Mouse (Mus musculus): ENCODE data around the gene Ksr2. TPM values are rescaled to one million over a fixed set of nuclear protein-coding genes. Genes with fewer than 3 reads are reported as not detected.

Gene Ksr2
- total RNA-seq, 1 experiment from 2014 or later: 0.25 TPM

- no peak for ATAC-seq (replicated peaks in 1 of 2; ENCODE audit: insufficient read depth in 1 of 2, low FRiP score in 2 of 2, low TSS enrichment in 1 of 2, low read depth in 1 of 2, poor library complexity in 2 of 2, severe bottlenecking in 2 of 2)
Measured at GRCm38 (mm10) chr5:117682226-117682625, 268.4 kb downstream of the Ksr2 start.

- ATAC-seq (replicated peaks in 1 of 2; ENCODE audit: insufficient read depth in 1 of 2, low FRiP score in 2 of 2, low TSS enrichment in 1 of 2, low read depth in 1 of 2, poor library complexity in 2 of 2, severe bottlenecking in 2 of 2): no peak
Measured at GRCm38 (mm10) chr5:117684491-117684890, 270.7 kb downstream of the Ksr2 start.

- ATAC-seq (replicated peaks in 1 of 2; ENCODE audit: insufficient read depth in 1 of 2, low FRiP score in 2 of 2, low TSS enrichment in 1 of 2, low read depth in 1 of 2, poor library complexity in 2 of 2, severe bottlenecking in 2 of 2): no peak
Measured at GRCm38 (mm10) chr5:117687770-117688352, 274.1 kb downstream of the Ksr2 start.

- no peak for ATAC-seq (replicated peaks in 1 of 2; ENCODE audit: insufficient read depth in 1 of 2, low FRiP score in 2 of 2, low TSS enrichment in 1 of 2, low read depth in 1 of 2, poor library complexity in 2 of 2, severe bottlenecking in 2 of 2)
Measured at GRCm38 (mm10) chr5:117688738-117689137, 274.9 kb downstream of the Ksr2 start.

- no peak for ATAC-seq (replicated peaks in 1 of 2; ENCODE audit: insufficient read depth in 1 of 2, low FRiP score in 2 of 2, low TSS enrichment in 1 of 2, low read depth in 1 of 2, poor library complexity in 2 of 2, severe bottlenecking in 2 of 2)
Measured at GRCm38 (mm10) chr5:117689840-117690239, 276.0 kb downstream of the Ksr2 start.

GRCm38 (mm10) chr5:117691271-117691670 lies 277.5 kb downstream of the Ksr2 start:
- no peak for ATAC-seq (replicated peaks in 1 of 2; ENCODE audit: insufficient read depth in 1 of 2, low FRiP score in 2 of 2, low TSS enrichment in 1 of 2, low read depth in 1 of 2, poor library complexity in 2 of 2, severe bottlenecking in 2 of 2)

- ATAC-seq (replicated peaks in 1 of 2; ENCODE audit: insufficient read depth in 1 of 2, low FRiP score in 2 of 2, low TSS enrichment in 1 of 2, low read depth in 1 of 2, poor library complexity in 2 of 2, severe bottlenecking in 2 of 2): no peak
Measured at GRCm38 (mm10) chr5:117693557-117693956, 279.8 kb downstream of the Ksr2 start.

GRCm38 (mm10) chr5:117694632-117695031 lies 280.8 kb downstream of the Ksr2 start:
- no peak for ATAC-seq (replicated peaks in 1 of 2; ENCODE audit: insufficient read depth in 1 of 2, low FRiP score in 2 of 2, low TSS enrichment in 1 of 2, low read depth in 1 of 2, poor library complexity in 2 of 2, severe bottlenecking in 2 of 2)

GRCm38 (mm10) chr5:117696366-117696765 lies 282.6 kb downstream of the Ksr2 start:
- no peak for ATAC-seq (replicated peaks in 1 of 2; ENCODE audit: insufficient read depth in 1 of 2, low FRiP score in 2 of 2, low TSS enrichment in 1 of 2, low read depth in 1 of 2, poor library complexity in 2 of 2, severe bottlenecking in 2 of 2)

GRCm38 (mm10) chr5:117697589-117697988 lies 283.8 kb downstream of the Ksr2 start:
- ATAC-seq (replicated peaks in 1 of 2; ENCODE audit: insufficient read depth in 1 of 2, low FRiP score in 2 of 2, low TSS enrichment in 1 of 2, low read depth in 1 of 2, poor library complexity in 2 of 2, severe bottlenecking in 2 of 2): no peak

- ATAC-seq (replicated peaks in 1 of 2; ENCODE audit: insufficient read depth in 1 of 2, low FRiP score in 2 of 2, low TSS enrichment in 1 of 2, low read depth in 1 of 2, poor library complexity in 2 of 2, severe bottlenecking in 2 of 2): no peak
Measured at GRCm38 (mm10) chr5:117704371-117704770, 290.6 kb downstream of the Ksr2 start.

GRCm38 (mm10) chr5:117706633-117707032 lies 292.8 kb downstream of the Ksr2 start:
- ATAC-seq (replicated peaks in 1 of 2; ENCODE audit: insufficient read depth in 1 of 2, low FRiP score in 2 of 2, low TSS enrichment in 1 of 2, low read depth in 1 of 2, poor library complexity in 2 of 2, severe bottlenecking in 2 of 2): no peak

GRCm38 (mm10) chr5:117709306-117709705 lies 295.5 kb downstream of the Ksr2 start:
- ATAC-seq (replicated peaks in 1 of 2; ENCODE audit: insufficient read depth in 1 of 2, low FRiP score in 2 of 2, low TSS enrichment in 1 of 2, low read depth in 1 of 2, poor library complexity in 2 of 2, severe bottlenecking in 2 of 2): no peak

- ATAC-seq (replicated peaks in 1 of 2; ENCODE audit: insufficient read depth in 1 of 2, low FRiP score in 2 of 2, low TSS enrichment in 1 of 2, low read depth in 1 of 2, poor library complexity in 2 of 2, severe bottlenecking in 2 of 2): no peak
Measured at GRCm38 (mm10) chr5:117711636-117712035, 297.8 kb downstream of the Ksr2 start.

GRCm38 (mm10) chr5:117712207-117712606 lies 298.4 kb downstream of the Ksr2 start:
- ATAC-seq (replicated peaks in 1 of 2; ENCODE audit: insufficient read depth in 1 of 2, low FRiP score in 2 of 2, low TSS enrichment in 1 of 2, low read depth in 1 of 2, poor library complexity in 2 of 2, severe bottlenecking in 2 of 2): no peak

- no peak for ATAC-seq (replicated peaks in 1 of 2; ENCODE audit: insufficient read depth in 1 of 2, low FRiP score in 2 of 2, low TSS enrichment in 1 of 2, low read depth in 1 of 2, poor library complexity in 2 of 2, severe bottlenecking in 2 of 2)
Measured at GRCm38 (mm10) chr5:117717120-117717519, 303.3 kb downstream of the Ksr2 start.

GRCm38 (mm10) chr5:117723316-117723715 lies 309.5 kb downstream of the Ksr2 start:
- ATAC-seq (replicated peaks in 1 of 2; ENCODE audit: insufficient read depth in 1 of 2, low FRiP score in 2 of 2, low TSS enrichment in 1 of 2, low read depth in 1 of 2, poor library complexity in 2 of 2, severe bottlenecking in 2 of 2): no peak

GRCm38 (mm10) chr5:117726548-117726947 lies 312.7 kb downstream of the Ksr2 start:
- ATAC-seq (replicated peaks in 1 of 2; ENCODE audit: insufficient read depth in 1 of 2, low FRiP score in 2 of 2, low TSS enrichment in 1 of 2, low read depth in 1 of 2, poor library complexity in 2 of 2, severe bottlenecking in 2 of 2): no peak

- ATAC-seq (replicated peaks in 1 of 2; ENCODE audit: insufficient read depth in 1 of 2, low FRiP score in 2 of 2, low TSS enrichment in 1 of 2, low read depth in 1 of 2, poor library complexity in 2 of 2, severe bottlenecking in 2 of 2): no peak
Measured at GRCm38 (mm10) chr5:117727138-117727537, 313.3 kb downstream of the Ksr2 start.
